Mouse (Mus musculus) midbrain, embryonic 10.5 days (tissue): ENCODE measurements around the gene Ptrhd1. TPM values are rescaled to one million over a fixed set of nuclear protein-coding genes. Genes with fewer than 3 reads are reported as not detected.

Experiments used
- DNase-seq: peaks from one replicate; pipeline ENCODE4 v3.0.0-alpha.2; 2017; ENCODE audit warnings: low spot score
- H3K27ac ChIP-seq: fragments of 300-500 bp; sonication (generic); replicated peaks from 2 replicates; pipeline ENCODE4 v1.5.1; 2016; ENCODE audit warnings: mild to moderate bottlenecking
- H3K27me3 ChIP-seq: fragments of 300-500 bp; sonication (generic); 2 replicates; pipeline ENCODE4 v1.6.1; 2016; ENCODE audit warnings: low read depth, mild to moderate bottlenecking; ENCODE audit not compliant: poor library complexity, severe bottlenecking
- H3K36me3 ChIP-seq: fragments of 300-500 bp; sonication (generic); 2 replicates; pipeline ENCODE4 v1.6.1; 2016; ENCODE audit warnings: mild to moderate bottlenecking, moderate library complexity
- H3K4me1 ChIP-seq: fragments of 300-500 bp; sonication (generic); 2 replicates; pipeline ENCODE4 v1.6.1; 2016
- H3K4me3 ChIP-seq: fragments of 300-500 bp; sonication (generic); 2 replicates; pipeline ENCODE4 v1.5.1; 2016; ENCODE audit warnings: mild to moderate bottlenecking, moderate library complexity
- H3K9me3 ChIP-seq: fragments of 300-500 bp; sonication (generic); replicated peaks from 2 replicates; pipeline ENCODE4 v1.6.1; 2016; ENCODE audit warnings: mild to moderate bottlenecking
- WGBS: fragments of 180-500 bp; shearing (Covaris S2); methylation state at CpG from one replicate; pipeline ENCODE4 v1.1.7; 2016; 5-methylcytosine and 5-hydroxymethylcytosine counted together
- polyA plus RNA-seq: library from polyadenylated mRNA; unstranded; fragments of >200 nt; fragmentation: Nextera tagmentation; extraction: Ambion mirVana; gene quantifications from 2 replicates; pipeline ENCODE4 v1.2.1, GENCODE M21; 2016

The Ptrhd1 gene
- polyA plus RNA-seq: 5.9 and 6.2 TPM in 2 replicates

GRCm38 (mm10) chr12:4233572-4234508 is at the start of gene Ptrhd1, which contains the start of gene Cenpo:
Gene Ptrhd1, plus strand, starts transcription at chr12:4234027.
Gene Cenpo, minus strand, starts transcription at chr12:4234294.
- peaks cover 16% of the 10 kb centered on the region for H3K4me1 ChIP-seq
- under 1% methylated on average over 50 of the region's 50 CpGs for WGBS
- peak within 1 kb of the TSS; percentile 97 for H3K27ac ChIP-seq
- DNase-seq: peak; percentile 97
- no peaks in the 10 kb centered on the region for H3K27me3 ChIP-seq
- peak within 1 kb of the TSS; percentile 74 for H3K4me3 ChIP-seq
- H3K36me3 ChIP-seq: peaks cover 47% of the 10 kb centered on the region
- H3K9me3 ChIP-seq: no peaks in the 10 kb centered on the region

GRCm38 (mm10) chr12:4184648-4185047 is 49.2 kb upstream of the Ptrhd1 start:
- Histone ChIP-seq H3K9me3 (no peaks in the 10 kb centered on the region), H3K27ac (no peak overlapping the region), H3K4me1 (peaks cover 23% of the 10 kb centered on the region), H3K27me3 (no peaks in the 10 kb centered on the region), H3K4me3 (no peak overlapping the region), H3K36me3 (no peaks in the 10 kb centered on the region)
- DNase-seq: no peak
- WGBS: 75% methylated on average over 2 of the region's 2 CpGs

DNA sequence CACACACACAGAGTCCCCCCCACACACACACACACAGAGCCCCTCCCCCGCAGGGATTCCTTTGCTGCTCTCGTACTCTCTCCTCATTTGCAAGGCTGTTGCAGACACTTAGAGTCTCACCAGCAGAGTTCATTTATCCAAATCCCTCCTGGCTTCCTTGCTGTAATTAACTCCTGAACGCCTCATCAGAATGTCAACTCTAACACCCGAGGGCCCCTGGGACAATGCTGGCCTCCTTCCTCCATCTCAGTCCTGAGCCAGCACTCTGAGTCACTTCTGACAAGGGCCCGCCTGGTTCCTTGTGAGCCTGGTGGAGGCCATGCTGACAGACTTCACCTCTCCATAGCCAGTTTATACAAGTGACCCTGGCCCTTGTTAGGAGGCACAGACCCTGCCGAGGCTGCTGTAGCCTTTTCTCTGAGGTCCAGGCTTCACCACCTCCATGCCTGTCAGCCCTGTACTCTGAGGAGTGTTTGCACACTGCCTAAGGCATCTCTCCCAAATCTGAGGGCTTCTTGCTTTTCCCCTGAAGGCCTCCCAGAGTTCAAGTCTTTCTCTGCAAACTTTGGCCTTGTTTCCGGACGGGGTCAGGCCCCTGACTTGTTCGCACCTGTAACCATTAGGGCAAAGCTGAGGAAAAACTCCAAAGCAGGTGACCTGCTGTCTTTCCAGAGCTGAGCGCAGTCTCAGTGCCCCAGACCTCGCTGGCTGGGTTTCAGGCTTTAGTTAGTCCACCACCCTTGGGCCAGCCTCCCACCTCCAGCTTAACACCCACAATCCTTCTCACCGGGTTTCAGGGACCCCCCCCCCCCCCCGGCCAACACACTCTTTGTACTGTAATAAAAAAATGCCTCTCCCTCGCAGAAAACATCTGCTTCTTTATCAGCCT is 45.4 kb upstream of the Ptrhd1 start:
- H3K4me1 ChIP-seq: peaks cover 33% of the 10 kb centered on the region
- peak overlapping the region; percentile 78 for H3K27ac ChIP-seq
- H3K4me3 ChIP-seq: no peak overlapping the region
- WGBS: 35% methylated on average over 14 of the region's 14 CpGs
- peak; percentile 49 for DNase-seq
- H3K27me3 ChIP-seq: no peaks in the 10 kb centered on the region
- H3K36me3 ChIP-seq: no peaks in the 10 kb centered on the region
- H3K9me3 ChIP-seq: no peaks in the 10 kb centered on the region

GRCm38 (mm10) chr12:4189060-4189447 is 44.8 kb upstream of the Ptrhd1 start:
- Histone ChIP-seq H3K36me3 (no peaks in the 10 kb centered on the region), H3K4me3 (no peak overlapping the region), H3K27me3 (no peaks in the 10 kb centered on the region), H3K9me3 (no peaks in the 10 kb centered on the region), H3K4me1 (peaks cover 33% of the 10 kb centered on the region), H3K27ac (peak overlapping the region; percentile 78)
- WGBS: 39% methylated on average over 5 of the region's 5 CpGs
- DNase-seq: peak; percentile 51

- Histone ChIP-seq H3K36me3 (peaks cover 3% of the 10 kb centered on the region; the same call in 1 of the 2 replicates), H3K4me1 (peaks cover 39% of the 10 kb centered on the region), H3K27me3 (no peaks in the 10 kb centered on the region), H3K9me3 (no peaks in the 10 kb centered on the region), H3K4me3 (no peak overlapping the region), H3K27ac (peak overlapping the region; percentile 42; the same call in 1 of the 2 replicates)
- 74% methylated on average over 6 of the region's 6 CpGs for WGBS
- DNase-seq: no peak
Observed at GRCm38 (mm10) chr12:4192514-4192913, 41.3 kb upstream of the Ptrhd1 start.

GRCm38 (mm10) chr12:4193025-4193740 is 40.6 kb upstream of the Ptrhd1 start:
- 62% methylated on average over 10 of the region's 10 CpGs for WGBS
- DNase-seq: no peak
- Histone ChIP-seq H3K27me3 (no peaks in the 10 kb centered on the region), H3K27ac (peak overlapping the region; percentile 42; the same call in 1 of the 2 replicates), H3K4me1 (peaks cover 33% of the 10 kb centered on the region), H3K9me3 (no peaks in the 10 kb centered on the region), H3K4me3 (no peak overlapping the region), H3K36me3 (peaks cover 6% of the 10 kb centered on the region; the same call in 1 of the 2 replicates)

DNA sequence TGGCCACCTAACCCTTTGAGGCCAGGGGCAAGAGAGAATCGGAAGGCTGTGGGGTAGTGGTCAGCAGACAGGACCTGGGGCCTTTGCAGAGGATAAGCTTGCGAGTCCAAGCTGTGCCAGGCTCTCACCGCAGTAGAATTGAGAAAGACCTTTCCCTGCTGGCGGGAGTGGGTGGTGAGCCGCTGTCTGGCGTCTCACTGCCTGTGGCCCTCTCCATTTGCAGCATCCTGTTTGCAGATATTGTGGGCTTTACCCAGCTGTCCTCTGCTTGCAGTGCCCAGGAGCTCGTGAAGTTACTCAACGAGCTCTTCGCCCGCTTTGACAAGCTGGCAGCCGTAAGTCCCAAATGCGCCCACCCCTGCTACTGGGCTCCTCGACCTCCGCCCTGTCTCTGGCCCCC is 39.2 kb upstream of the Ptrhd1 start:
- no peaks in the 10 kb centered on the region for H3K27me3 ChIP-seq
- H3K27ac ChIP-seq: no peak overlapping the region
- 89% methylated on average over 14 of the region's 14 CpGs for WGBS
- peaks cover 18% of the 10 kb centered on the region for H3K4me1 ChIP-seq
- H3K9me3 ChIP-seq: no peaks in the 10 kb centered on the region
- H3K36me3 ChIP-seq: peaks cover 7% of the 10 kb centered on the region; the same call in 1 of the 2 replicates
- no peak for DNase-seq
- H3K4me3 ChIP-seq: no peak overlapping the region

GRCm38 (mm10) chr12:4198702-4199101 is 35.1 kb upstream of the Ptrhd1 start:
- no peaks in the 10 kb centered on the region for H3K9me3 ChIP-seq
- H3K4me1 ChIP-seq: peaks cover 12% of the 10 kb centered on the region; the same call in 1 of the 2 replicates
- no peak for DNase-seq
- WGBS: 92% methylated on average over 4 of the region's 4 CpGs
- H3K4me3 ChIP-seq: no peak overlapping the region
- H3K27me3 ChIP-seq: no peaks in the 10 kb centered on the region
- no peak overlapping the region for H3K27ac ChIP-seq
- H3K36me3 ChIP-seq: peaks cover 14% of the 10 kb centered on the region; the same call in 1 of the 2 replicates

GRCm38 (mm10) chr12:4199271-4199670 is 34.6 kb upstream of the Ptrhd1 start:
- Histone ChIP-seq H3K4me3 (no peak overlapping the region), H3K27me3 (no peaks in the 10 kb centered on the region), H3K27ac (no peak overlapping the region), H3K9me3 (no peaks in the 10 kb centered on the region), H3K36me3 (peaks cover 14% of the 10 kb centered on the region; the same call in 1 of the 2 replicates), H3K4me1 (peaks cover 12% of the 10 kb centered on the region; the same call in 1 of the 2 replicates)
- DNase-seq: no peak
- WGBS: 94% methylated on average over 11 of the region's 11 CpGs

- peaks cover 34% of the 10 kb centered on the region for H3K36me3 ChIP-seq
- 93% methylated on average over 13 of the region's 13 CpGs for WGBS
Observed at GRCm38 (mm10) chr12:4201454-4202200, 32.2 kb upstream of the Ptrhd1 start.

DNA sequence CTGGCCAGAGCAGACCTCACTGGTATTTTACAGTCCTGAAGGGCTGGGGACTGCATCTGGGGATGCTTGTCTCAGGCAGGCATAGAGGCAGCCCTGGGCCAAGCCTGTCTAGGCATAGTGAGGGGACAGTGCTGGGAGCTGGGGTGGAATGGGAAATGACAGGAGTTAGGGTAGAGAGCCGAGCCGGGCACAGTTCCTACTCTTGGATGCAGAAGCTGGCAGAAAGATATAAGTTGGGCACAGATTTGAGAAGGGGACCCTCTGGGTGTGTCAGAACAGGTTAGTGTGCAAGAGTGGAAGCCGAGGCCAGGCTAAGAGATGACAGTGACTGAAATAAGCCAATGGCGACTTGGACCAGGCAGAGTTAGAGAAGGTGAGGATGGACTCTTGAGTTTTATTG is 31.6 kb upstream of the Ptrhd1 start:
- H3K4me1 ChIP-seq: peaks cover 5% of the 10 kb centered on the region; the same call in 1 of the 2 replicates
- no peaks in the 10 kb centered on the region for H3K9me3 ChIP-seq
- peaks cover 39% of the 10 kb centered on the region for H3K36me3 ChIP-seq
- WGBS: 90% methylated on average over 4 of the region's 4 CpGs
- no peaks in the 10 kb centered on the region for H3K27me3 ChIP-seq
- no peak overlapping the region for H3K27ac ChIP-seq
- DNase-seq: no peak
- H3K4me3 ChIP-seq: no peak overlapping the region

More at GRCm38 (mm10) chr12:4201454-4202200, 32.2 kb upstream of the Ptrhd1 start:
- peaks cover 5% of the 10 kb centered on the region; the same call in 1 of the 2 replicates for H3K4me1 ChIP-seq
- no peak for DNase-seq
- no peaks in the 10 kb centered on the region for H3K27me3 ChIP-seq
- H3K27ac ChIP-seq: no peak overlapping the region
- H3K9me3 ChIP-seq: no peaks in the 10 kb centered on the region
- no peak overlapping the region for H3K4me3 ChIP-seq
